Mouse (Mus musculus): ENCODE data around the gene Mllt1. TPM values are rescaled to one million over a fixed set of nuclear protein-coding genes. Genes with fewer than 3 reads are reported as not detected.

The Mllt1 gene
- total and polyA plus RNA-seq, 3 experiments = 17.1 to 40.4 (median 20.3) TPM

DNA sequence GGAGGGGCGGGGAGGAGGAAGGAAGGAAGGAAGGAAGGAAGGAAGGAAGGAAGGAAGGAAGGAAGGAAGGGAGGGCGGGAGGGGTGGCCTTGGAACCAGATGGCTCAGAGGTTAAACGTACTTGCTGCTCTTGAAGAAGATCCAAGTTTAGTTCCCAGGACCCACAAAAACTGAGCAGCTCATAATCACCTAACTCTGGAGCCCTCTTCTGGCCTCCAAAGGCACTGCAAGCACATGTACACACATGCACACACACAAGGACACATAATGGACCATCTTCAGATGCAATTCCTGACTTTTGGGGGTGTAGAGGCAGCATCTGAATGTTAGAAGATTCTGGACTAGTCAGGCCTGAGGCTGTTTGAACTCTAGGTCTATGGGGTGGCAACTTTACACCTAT, 47.2 kb downstream of the Mllt1 start:
- Histone ChIP-seq H3K27ac (ENCODE audit: insufficient read depth, low read depth) (no peak overlapping the region), H3K4me2 (ENCODE audit: insufficient read depth, low read depth, poor library complexity, severe bottlenecking) (no peak overlapping the region), H3K4me3 (replicated peaks in 1 of 3; ENCODE audit: low read depth in 2 of 3, low read length in 2 of 3, poor library complexity in 1 of 3) (no peak overlapping the region), H3K36me3 (replicated peaks in 1 of 2; ENCODE audit: control insufficient read depth in 1 of 2, insufficient read depth in 1 of 2, low read length in 1 of 2) (peaks cover 11 to 48% of the 10 kb centered on the region in 2 experiments), H3K27me3 (replicated peaks) (no peaks in the 10 kb centered on the region), H3K79me2 (replicated peaks; ENCODE audit: control insufficient read depth, extremely low read depth, insufficient read depth, poor library complexity, severe bottlenecking) (no peaks in the 10 kb centered on the region), H3K4me1 (ENCODE audit: control insufficient read depth in 1 of 2, insufficient read depth in 2 of 2) (peaks cover 8 to 14% of the 10 kb centered on the region in 2 experiments), H3K9ac (ENCODE audit: insufficient read depth, low read depth) (no peak overlapping the region), H3K9me3 (replicated peaks; ENCODE audit: low read length) (no peaks in the 10 kb centered on the region)
- no peak for TF ChIP-seq UBTF (IDR thresholded peaks at IDR 0.05; ENCODE audit: low read depth, low read length)
- TF ChIP-seq CTCF (conservative IDR thresholded peaks at IDR 0.05 in 1 of 2, IDR thresholded peaks at IDR 0.05 in 1 of 2; ENCODE audit: low read depth in 2 of 2, low read length in 2 of 2) = peak in 1 of 2 experiments; percentile 26; a peak in 1 of 4 replicates
- no peak for TF ChIP-seq POLR2AphosphoS2 (IDR thresholded peaks at IDR 0.05; ENCODE audit: low read depth, low read length)
- in situ Hi-C loops (cut with MboI; ENCODE audit: low pct_ligation_motif_present, low pct_unique_long_range_greater_than_20kb, low sequenced_read_pairs) = no loop called here
- DNase-seq (ENCODE audit: extremely low read depth) = no peak
- dilution Hi-C loops (cut with MboI; ENCODE audit: extremely low pct_ligation_motif_present, extremely low pct_unique_long_range_greater_than_20kb, low sequenced_read_pairs) = no loop called here

GRCm38 (mm10) chr17:56884809-56885208, 50.4 kb downstream of the Mllt1 start:
- peaks cover 0 to 19% of the 10 kb centered on the region in 2 experiments for H3K36me3 ChIP-seq (replicated peaks in 1 of 2; ENCODE audit: control insufficient read depth in 1 of 2, insufficient read depth in 1 of 2, low read length in 1 of 2)
- H3K4me3 ChIP-seq (replicated peaks in 1 of 3; ENCODE audit: low read depth in 2 of 3, low read length in 2 of 3, poor library complexity in 1 of 3) = no peak overlapping the region
- dilution Hi-C loops (cut with MboI; ENCODE audit: extremely low pct_ligation_motif_present, extremely low pct_unique_long_range_greater_than_20kb, low sequenced_read_pairs) (no loop called here), in situ Hi-C loops (cut with MboI; ENCODE audit: low pct_ligation_motif_present, low pct_unique_long_range_greater_than_20kb, low sequenced_read_pairs) (no loop called here)
- H3K9ac ChIP-seq (ENCODE audit: insufficient read depth, low read depth) = no peak overlapping the region
- no peaks in the 10 kb centered on the region for H3K79me2 ChIP-seq (replicated peaks; ENCODE audit: control insufficient read depth, extremely low read depth, insufficient read depth, poor library complexity, severe bottlenecking)
- H3K4me2 ChIP-seq (ENCODE audit: insufficient read depth, low read depth, poor library complexity, severe bottlenecking) = no peak overlapping the region
- no peaks in the 10 kb centered on the region for H3K9me3 ChIP-seq (replicated peaks; ENCODE audit: low read length)
- peaks cover 8 to 14% of the 10 kb centered on the region in 2 experiments for H3K4me1 ChIP-seq (ENCODE audit: control insufficient read depth in 1 of 2, insufficient read depth in 2 of 2)
- no peak for TF ChIP-seq MXI1 (IDR thresholded peaks at IDR 0.05; ENCODE audit: low read depth, low read length)
- no peak for TF ChIP-seq CHD2 (IDR thresholded peaks at IDR 0.05; ENCODE audit: low read length)
- TF ChIP-seq ZC3H11A (IDR thresholded peaks at IDR 0.05; ENCODE audit: low read depth, low read length) = no peak
- no peak for TF ChIP-seq HCFC1 (IDR thresholded peaks at IDR 0.05; ENCODE audit: low read depth, low read length)
- no peak for TF ChIP-seq SIN3A (IDR thresholded peaks at IDR 0.05; ENCODE audit: low read length)
- TF ChIP-seq TCF12 (IDR thresholded peaks at IDR 0.05; ENCODE audit: low read depth, low read length) = no peak
- no peak for TF ChIP-seq E2F4 (IDR thresholded peaks at IDR 0.05; ENCODE audit: insufficient replicate concordance, low read depth, low read length)
- no peak for TF ChIP-seq RAD21 (IDR thresholded peaks at IDR 0.05; ENCODE audit: low read depth, low read length)
- no peak for TF ChIP-seq ZNF384 (IDR thresholded peaks at IDR 0.05; ENCODE audit: low read depth, low read length)
- no peak for TF ChIP-seq IRF4 (IDR thresholded peaks at IDR 0.05; ENCODE audit: low read depth, low read length)
- TF ChIP-seq MAX (IDR thresholded peaks at IDR 0.05; ENCODE audit: low read length) = no peak
- TF ChIP-seq CHD1 (IDR thresholded peaks at IDR 0.05; ENCODE audit: low read depth, low read length) = no peak
- TF ChIP-seq GABPA (IDR thresholded peaks at IDR 0.05; ENCODE audit: insufficient replicate concordance, low read depth, low read length) = no peak
- TF ChIP-seq RCOR1 (conservative IDR thresholded peaks at IDR 0.05; ENCODE audit: low read depth, low read length) = no peak
- no peak for TF ChIP-seq MAFK (IDR thresholded peaks at IDR 0.05; ENCODE audit: insufficient replicate concordance, low read length)
- H3K27ac ChIP-seq (ENCODE audit: insufficient read depth, low read depth) = no peak overlapping the region
- H3K27me3 ChIP-seq (replicated peaks) = no peaks in the 10 kb centered on the region
- DNase-seq (ENCODE audit: extremely low read depth) = no peak
